Mouse (Mus musculus): Measurements from ENCODE around the gene Celf5. TPM values are rescaled to one million over a fixed set of nuclear protein-coding genes. Genes with fewer than 3 reads are reported as not detected.

The Celf5 gene
- polyA plus RNA-seq, 1 experiment from 2014 or later, result 79.4 TPM

DNA sequence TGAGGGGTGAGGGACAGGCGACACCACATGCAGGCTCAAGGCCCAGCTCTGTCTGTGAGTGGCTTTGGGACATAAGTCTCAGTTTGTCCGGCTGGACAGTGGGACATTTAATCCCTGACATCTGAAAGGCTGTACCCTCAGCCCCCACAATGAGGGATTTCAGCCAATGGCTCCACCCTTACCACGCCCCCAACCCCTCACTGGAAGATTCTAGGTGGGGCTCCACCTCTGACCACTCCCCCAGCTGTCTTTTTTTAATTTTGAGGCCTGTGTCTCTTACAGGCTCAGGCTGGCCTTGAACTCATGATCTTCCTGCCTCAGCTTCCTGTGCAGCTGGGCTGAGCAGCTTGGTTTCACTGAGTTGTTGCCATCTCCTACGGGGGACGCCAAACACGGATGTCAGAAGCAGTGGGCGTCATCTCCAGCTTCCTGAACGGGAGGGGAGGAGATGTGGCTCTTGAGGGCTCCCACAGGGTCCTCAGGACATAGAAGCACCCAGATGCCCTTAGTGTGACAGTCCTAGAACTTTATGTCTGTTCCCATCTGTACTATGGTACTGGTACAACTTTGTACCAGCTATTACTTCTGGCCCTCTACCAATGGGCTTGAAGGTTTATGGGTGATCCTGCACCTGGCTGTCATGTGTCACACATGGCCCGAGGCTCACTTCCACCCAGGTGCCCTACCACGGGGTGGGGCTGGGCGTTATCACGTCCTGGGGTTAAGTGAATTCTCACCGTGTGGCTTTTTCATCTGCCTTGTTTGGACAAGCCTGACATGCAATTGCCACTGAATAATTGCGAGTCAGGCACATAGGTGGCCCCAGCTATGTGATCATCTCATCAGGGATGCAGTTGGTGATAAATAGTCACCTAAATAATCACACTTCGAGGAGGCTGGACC lies 47.9 kb downstream of the Celf5 start:
- H3K4me3 ChIP-seq (replicated peaks), result no peak overlapping the region
- no peaks in the 10 kb centered on the region for H3K9me3 ChIP-seq
- peak overlapping the region; percentile 30; the same call in 1 of the 2 replicates for H3K9ac ChIP-seq (replicated peaks)
- no peak for ATAC-seq
- 0 out of 2 replicates have a peak, but pooled peaks cover 3% of the 10 kb centered on the region for H3K27me3 ChIP-seq
- H3K27ac ChIP-seq, result no peak overlapping the region
- peaks cover 24% of the 10 kb centered on the region for H3K4me1 ChIP-seq (replicated peaks)
- WGBS, result 67% methylated on average over 15 of the region's 15 CpGs
- no peaks in the 10 kb centered on the region for H3K36me3 ChIP-seq
- no peak overlapping the region for H3K4me2 ChIP-seq (replicated peaks)

DNA sequence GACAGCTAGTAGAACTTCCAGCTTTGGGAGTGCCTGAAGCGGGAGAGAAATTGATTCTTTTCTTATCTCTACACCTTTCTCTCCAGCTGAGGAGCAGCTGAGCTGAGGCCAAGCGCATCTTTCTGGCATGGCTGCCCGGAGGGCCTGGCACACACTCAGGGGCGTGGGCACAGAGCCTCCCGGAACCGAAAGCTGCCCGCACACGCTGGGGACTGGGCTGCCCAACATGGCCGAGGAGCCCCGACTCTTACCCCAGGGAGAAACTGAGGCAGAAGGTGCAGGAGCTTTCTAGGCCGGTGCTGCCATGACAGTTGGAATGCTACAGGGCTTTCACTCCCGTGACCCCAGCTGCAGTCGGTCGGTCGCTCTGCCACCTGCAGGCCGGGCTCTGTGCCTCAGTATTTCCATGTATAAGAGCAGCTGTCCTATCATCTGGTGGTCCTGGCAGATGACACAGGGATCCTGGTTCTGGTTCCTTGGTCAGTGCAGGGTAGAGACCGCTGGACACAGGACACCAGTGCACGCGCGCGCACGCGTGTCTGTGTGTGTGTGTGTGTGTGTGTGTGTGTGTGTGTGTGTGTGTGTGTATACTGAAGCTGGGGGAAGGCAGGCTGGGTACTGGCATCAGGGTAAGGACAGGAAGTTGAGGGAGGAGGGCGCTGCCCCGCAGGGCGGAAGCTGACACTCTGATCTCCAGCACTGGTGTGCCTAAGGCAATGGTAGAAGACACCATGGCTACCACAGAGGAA lies 48.8 kb downstream of the Celf5 start:
- Histone ChIP-seq H3K9me3 (no peaks in the 10 kb centered on the region), H3K27me3 (peaks cover 9% of the 10 kb centered on the region), H3K36me3 (no peaks in the 10 kb centered on the region), H3K4me3 (replicated peaks) (no peak overlapping the region), H3K9ac (replicated peaks) (no peak overlapping the region), H3K4me2 (replicated peaks) (peak overlapping the region; percentile 53; the same call in 1 of the 2 replicates), H3K4me1 (replicated peaks) (peaks cover 31% of the 10 kb centered on the region), H3K27ac (no peak overlapping the region)
- no peak for ATAC-seq
- 77% methylated on average over 26 of the region's 26 CpGs for WGBS

- peak overlapping the region; percentile 29; the same call in 1 of the 2 replicates for H3K4me3 ChIP-seq (replicated peaks)
- H3K4me2 ChIP-seq (replicated peaks), result peak overlapping the region; percentile 53
- no peak overlapping the region for H3K27ac ChIP-seq
- H3K27me3 ChIP-seq, result peaks cover 15% of the 10 kb centered on the region
- H3K4me1 ChIP-seq (replicated peaks), result peaks cover 31% of the 10 kb centered on the region
- peak; percentile 80 for ATAC-seq
- no peaks in the 10 kb centered on the region for H3K9me3 ChIP-seq
- WGBS, result 5% methylated on average over 17 of the region's 17 CpGs
- H3K9ac ChIP-seq (replicated peaks), result no peak overlapping the region; the same call in 1 of the 2 replicates
- no peaks in the 10 kb centered on the region for H3K36me3 ChIP-seq
Measured at GRCm38 (mm10) chr10:81432868-81433262, 49.6 kb downstream of the Celf5 start.

GRCm38 (mm10) chr10:81432169-81432867 lies 50.2 kb downstream of the Celf5 start:
- Histone ChIP-seq H3K4me2 (replicated peaks) (peak overlapping the region; percentile 46), H3K36me3 (no peaks in the 10 kb centered on the region), H3K9me3 (no peaks in the 10 kb centered on the region), H3K27ac (no peak overlapping the region), H3K4me1 (replicated peaks) (peaks cover 33% of the 10 kb centered on the region), H3K27me3 (peaks cover 20% of the 10 kb centered on the region), H3K4me3 (replicated peaks) (0 out of 2 replicates have a peak overlapping the region, but pooled peaks have one; percentile 15), H3K9ac (replicated peaks) (no peak overlapping the region)
- ATAC-seq, result no peak
- WGBS, result 64% methylated on average over 21 of the region's 21 CpGs

DNA sequence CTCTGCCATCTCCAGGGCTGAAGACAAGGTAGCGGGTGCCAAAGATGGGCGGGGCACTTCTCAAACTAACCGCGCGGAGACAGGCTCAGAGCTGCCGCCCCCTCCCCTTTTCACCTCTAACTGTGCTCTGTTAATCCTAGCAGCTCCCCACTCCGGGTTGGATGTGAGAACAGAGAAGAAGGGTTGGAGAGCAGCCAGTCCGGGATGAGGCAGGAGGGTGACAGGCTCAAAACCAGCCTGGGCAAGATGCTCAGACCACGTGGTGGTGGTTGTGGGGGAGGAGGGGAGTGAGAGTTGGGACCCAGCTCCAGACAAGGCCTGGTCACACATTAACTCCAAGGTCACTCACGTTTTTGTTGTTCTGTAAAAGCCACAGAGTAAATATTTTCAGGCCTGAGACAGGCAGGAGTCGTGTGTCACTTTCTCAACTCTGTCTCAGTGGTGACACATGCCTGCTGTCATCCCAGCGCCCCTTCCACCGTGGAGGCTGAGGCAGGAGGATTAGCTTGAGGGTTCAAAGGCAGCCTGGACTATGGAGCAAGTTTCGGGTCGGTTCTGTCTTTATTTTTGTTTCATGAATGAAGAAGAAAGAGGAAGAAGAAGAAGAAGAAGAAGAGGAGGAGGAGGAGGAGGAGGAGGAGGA lies 50.9 kb downstream of the Celf5 start:
- H3K9ac ChIP-seq (replicated peaks), result no peak overlapping the region
- H3K4me1 ChIP-seq (replicated peaks), result peaks cover 39% of the 10 kb centered on the region

DNA sequence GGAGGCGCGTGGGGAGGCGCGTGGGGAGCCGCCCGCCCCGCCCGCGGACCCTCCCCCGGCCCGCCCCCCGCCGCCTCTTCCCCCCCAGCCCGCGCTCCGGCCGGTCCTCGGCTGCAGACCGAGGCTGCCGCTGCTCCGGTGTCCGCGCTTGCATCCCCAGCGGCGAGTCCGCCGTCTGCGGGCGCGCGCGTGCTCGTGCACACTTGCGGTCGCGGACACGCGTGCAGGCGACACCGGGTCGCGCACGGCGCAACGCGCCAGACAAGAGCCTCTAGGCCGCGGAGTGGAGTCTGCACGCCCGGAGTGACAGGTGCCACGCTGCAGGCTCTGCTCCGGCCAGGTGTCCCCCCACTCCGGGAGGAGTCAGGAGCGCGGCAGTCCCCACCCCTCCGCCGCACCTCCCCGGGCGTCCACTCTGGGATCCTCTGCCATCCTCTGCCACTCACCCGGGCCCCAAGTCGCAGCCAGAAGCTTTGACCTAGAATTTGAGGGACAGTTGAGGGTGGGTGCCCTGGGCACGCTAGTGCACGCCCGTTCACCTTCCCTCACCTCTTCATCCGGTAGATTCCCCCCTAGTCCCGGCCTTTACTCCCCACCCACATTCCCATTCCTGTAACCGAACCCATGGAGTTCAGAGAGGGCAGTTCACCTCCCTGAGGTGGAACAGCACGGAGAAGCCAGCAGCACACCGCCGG lies 51.5 kb downstream of the Celf5 start:
- Histone ChIP-seq H3K36me3 (no peaks in the 10 kb centered on the region), H3K4me3 (replicated peaks) (peak overlapping the region; percentile 77), H3K27ac (peak overlapping the region; percentile 94), H3K9ac (replicated peaks) (peak overlapping the region; percentile 89), H3K27me3 (peaks cover 33% of the 10 kb centered on the region), H3K4me2 (replicated peaks) (peak overlapping the region; percentile 91), H3K9me3 (no peaks in the 10 kb centered on the region), H3K4me1 (replicated peaks) (peaks cover 46% of the 10 kb centered on the region)
- ATAC-seq, result peak; percentile 35
- under 1% methylated on average over 53 of the region's 70 CpGs for WGBS

More for the DNA sequence above, 50.9 kb downstream of the Celf5 start:
- peak; percentile 9; the same call in 1 of the 2 replicates for ATAC-seq
- Histone ChIP-seq H3K4me3 (replicated peaks) (peak overlapping the region; percentile 77), H3K36me3 (no peaks in the 10 kb centered on the region), H3K9me3 (no peaks in the 10 kb centered on the region), H3K4me2 (replicated peaks) (peak overlapping the region; percentile 91), H3K27ac (peak overlapping the region; percentile 94), H3K27me3 (peaks cover 27% of the 10 kb centered on the region)
- 17% methylated on average over 15 of the region's 15 CpGs for WGBS

- no peaks in the 10 kb centered on the region for H3K9me3 ChIP-seq
- peak overlapping the region; percentile 94 for H3K27ac ChIP-seq
- no peaks in the 10 kb centered on the region for H3K36me3 ChIP-seq
- peaks cover 52% of the 10 kb centered on the region for H3K4me1 ChIP-seq (replicated peaks)
- peak overlapping the region; percentile 77 for H3K4me3 ChIP-seq (replicated peaks)
- WGBS, result under 1% methylated on average over 61 of the region's 89 CpGs
- peak overlapping the region; percentile 91 for H3K4me2 ChIP-seq (replicated peaks)
- H3K9ac ChIP-seq (replicated peaks), result peak overlapping the region; percentile 89
- H3K27me3 ChIP-seq, result peaks cover 39% of the 10 kb centered on the region
- peak; percentile 16 for ATAC-seq
Measured at GRCm38 (mm10) chr10:81430141-81430830, 52.2 kb downstream of the Celf5 start.

- H3K4me2 ChIP-seq (replicated peaks), result peak overlapping the region; percentile 91
- peaks cover 59% of the 10 kb centered on the region for H3K4me1 ChIP-seq (replicated peaks)
- peak overlapping the region; percentile 77 for H3K4me3 ChIP-seq (replicated peaks)
- peak overlapping the region; percentile 89 for H3K9ac ChIP-seq (replicated peaks)
- H3K27ac ChIP-seq, result peak overlapping the region; percentile 94
- H3K36me3 ChIP-seq, result no peaks in the 10 kb centered on the region
- under 1% methylated on average over 19 of the region's 20 CpGs for WGBS
- H3K27me3 ChIP-seq, result peaks cover 46% of the 10 kb centered on the region
- no peaks in the 10 kb centered on the region for H3K9me3 ChIP-seq
- ATAC-seq, result peak; percentile 15
Measured at GRCm38 (mm10) chr10:81429605-81430061, 52.9 kb downstream of the Celf5 start.

DNA sequence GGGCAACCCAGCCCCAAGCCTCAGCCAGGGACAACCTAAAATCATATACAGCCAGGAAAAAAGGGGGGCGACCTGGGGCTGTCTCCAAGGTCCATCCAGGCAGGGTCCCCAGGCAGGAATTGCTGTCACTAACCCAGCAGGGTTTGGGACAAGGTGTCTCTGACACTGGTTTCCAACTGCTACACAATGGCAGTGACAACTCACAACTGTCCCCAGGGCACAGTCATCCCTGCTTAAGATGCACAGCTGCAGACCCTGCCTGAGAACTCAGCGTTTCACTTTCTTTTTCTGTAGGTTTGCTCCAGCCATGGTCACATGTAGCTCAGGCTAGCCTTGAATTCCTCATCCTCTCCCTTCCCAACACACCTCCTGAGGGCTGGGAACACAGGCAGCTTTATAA lies 53.4 kb downstream of the Celf5 start:
- Histone ChIP-seq H3K4me2 (replicated peaks) (peak overlapping the region; percentile 91), H3K4me1 (replicated peaks) (peaks cover 64% of the 10 kb centered on the region), H3K36me3 (no peaks in the 10 kb centered on the region), H3K27me3 (peaks cover 51% of the 10 kb centered on the region), H3K9me3 (no peaks in the 10 kb centered on the region), H3K4me3 (replicated peaks) (peak overlapping the region; percentile 77), H3K27ac (no peak overlapping the region), H3K9ac (replicated peaks) (no peak overlapping the region)
- no peak for ATAC-seq
- 25% methylated on average over 2 of the region's 2 CpGs for WGBS

DNA sequence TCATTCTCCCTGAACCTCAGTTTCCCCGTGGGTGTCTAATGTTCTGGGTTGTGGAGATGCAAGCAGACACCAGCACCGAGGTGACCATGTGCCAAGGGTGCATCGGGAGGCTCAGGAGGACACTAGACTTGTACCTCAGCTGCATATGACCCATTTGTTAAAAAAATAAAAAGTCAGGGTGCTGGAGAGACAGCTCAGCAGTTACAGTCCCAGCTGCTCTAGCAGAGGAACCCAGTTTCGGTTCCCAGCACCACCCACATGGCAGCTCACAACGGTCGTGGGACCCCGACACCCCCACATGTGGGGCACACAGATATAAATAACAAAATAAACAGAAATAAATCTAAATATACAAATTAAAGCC lies 54.0 kb downstream of the Celf5 start:
- Histone ChIP-seq H3K4me3 (replicated peaks) (no peak overlapping the region), H3K27me3 (peaks cover 57% of the 10 kb centered on the region), H3K4me1 (replicated peaks) (peaks cover 64% of the 10 kb centered on the region), H3K9ac (replicated peaks) (no peak overlapping the region), H3K4me2 (replicated peaks) (no peak overlapping the region), H3K36me3 (no peaks in the 10 kb centered on the region), H3K27ac (no peak overlapping the region), H3K9me3 (no peaks in the 10 kb centered on the region)
- 94% methylated on average over 7 of the region's 7 CpGs for WGBS
- no peak for ATAC-seq

Measured in midbrain, embryonic 13.5 days (tissue).